Mouse (Mus musculus) ES-Bruce4 (cell line): ENCODE results near the gene Mpi.

Source experiments
- CTCF ChIP-seq: IDR thresholded peaks from one replicate; pipeline ENCODE4 v1.8.1; 2011; ENCODE audit warnings: low read depth, low read length
- EP300 ChIP-seq: IDR thresholded peaks from 2 replicates; pipeline ENCODE4 v1.6.1; 2011; ENCODE audit warnings: low read depth, low read length; ENCODE audit not compliant: insufficient read depth

- TF ChIP-seq EP300 (no peak), CTCF (no peak)
These were observed 15.4 kb downstream of the Mpi start, which contains the start of gene Fam219b for GRCm38 (mm10) chr9:57537044-57537727.
